Mouse (Mus musculus): Measurements from ENCODE around the gene Chil5.

DNA sequence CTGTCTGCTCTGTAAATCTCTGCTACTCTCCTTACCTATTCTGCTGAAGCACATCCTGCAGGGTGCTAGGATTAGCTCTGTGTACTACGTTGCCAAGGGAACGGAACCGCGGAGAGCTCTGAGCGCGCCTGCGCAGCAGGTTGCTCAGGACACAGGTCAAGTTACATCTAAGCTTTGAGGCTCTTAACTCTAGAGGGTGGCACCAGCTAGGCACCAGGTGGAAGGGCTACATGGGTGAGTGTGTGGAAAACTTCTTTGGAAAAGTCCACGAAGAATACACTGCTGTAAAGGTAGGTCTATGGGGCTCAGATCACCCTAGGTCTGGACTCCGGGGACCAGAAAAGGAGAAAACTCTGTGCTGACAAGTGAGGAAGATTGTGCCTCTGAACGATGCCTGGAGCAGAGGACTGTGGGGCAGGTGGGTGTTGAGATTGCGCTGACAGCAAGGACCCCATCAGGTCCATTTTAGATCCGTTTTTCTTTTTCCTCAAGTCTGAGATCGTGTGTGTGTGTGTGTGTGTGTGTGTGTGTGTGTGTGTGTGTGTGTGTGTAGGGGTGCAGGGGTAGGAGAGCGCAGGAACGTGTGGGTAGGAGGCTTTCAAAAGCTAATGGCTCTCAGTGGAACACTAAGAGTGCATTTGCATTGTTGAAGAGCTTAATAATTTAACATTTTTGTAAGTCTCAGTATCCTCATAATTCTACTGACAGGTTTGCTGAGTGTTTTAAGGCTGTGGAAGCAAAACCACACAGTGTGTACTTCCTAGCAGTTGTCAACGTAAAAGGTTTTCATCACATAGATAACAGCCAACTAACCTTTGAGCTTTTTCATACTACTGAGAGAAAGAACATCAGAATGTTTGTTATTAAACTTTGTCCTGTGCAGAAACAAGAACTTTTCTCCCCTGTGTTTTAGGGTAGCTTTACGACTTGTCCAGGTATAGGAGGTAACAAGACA lies 30.9 kb downstream of the Chil5 start:
- TF ChIP-seq CTCF (IDR thresholded peaks at IDR 0.05; ENCODE audit: low read depth): no peak
- no peak for TF ChIP-seq EP300 (optimal IDR thresholded peaks at IDR 0.05)
